ENCODE assay signal across 9 mouse cellular contexts in genomic region chr5:127592854-127593253, GRCm38 (mm10). TPM values are rescaled to one million over a fixed set of nuclear protein-coding genes. Genes with fewer than 3 reads are reported as not detected.
DNase-seq lines count a peak whose midpoint lies in the region; ATAC-seq and TF ChIP-seq lines count a peak whose summit lies in the region.
"Had no signal": no experiment of that assay in that cellular context is flagged by ENCODE, and none has a peak within 500 bp of the region (broad histone marks: within the 10 kb centered on the region; RNA-seq: fewer than 3 reads in every experiment).

No protein-coding gene starts in this region.

- no peaks in the 10 kb centered on the region for H3K4me1 ChIP-seq in liver, adult 2 months (ENCODE audit: control insufficient read depth, insufficient read depth, low read length)
- no peaks in the 10 kb centered on the region for H3K4me1 ChIP-seq in liver, embryonic 11.5 days (replicated peaks; ENCODE audit: control insufficient read depth, insufficient read depth, low read length)
- H3K4me1 ChIP-seq: midbrain, embryonic 12.5 days had no signal

- no peak overlapping the region for H3K4me3 ChIP-seq in liver, adult 2 months (ENCODE audit: insufficient read depth, low read depth, low read length)
- H3K4me3 ChIP-seq in liver, embryonic 11.5 days (ENCODE audit: low read depth, low read length) = no peak overlapping the region
- H3K4me3 ChIP-seq: midbrain, embryonic 12.5 days had no signal

- no peaks in the 10 kb centered on the region for H3K79me2 ChIP-seq in liver, adult 2 months (ENCODE audit: control insufficient read depth, insufficient read depth, low read length)

- H3K9me3 ChIP-seq in liver, embryonic 11.5 days (ENCODE audit: control insufficient read depth, low read length) = no peaks in the 10 kb centered on the region
- H3K9me3 ChIP-seq: midbrain, embryonic 12.5 days had no signal

- no peak overlapping the region for H3K9ac ChIP-seq in liver, adult 2 months (ENCODE audit: low read depth, low read length)
- H3K9ac ChIP-seq in liver, embryonic 11.5 days (ENCODE audit: low read depth, low read length) = no peak overlapping the region
- H3K9ac ChIP-seq: midbrain, embryonic 12.5 days had no signal

- no peak for ATAC-seq in liver, embryonic 11.5 days (replicated peaks; ENCODE audit: low FRiP score)
- no peak for ATAC-seq in inflammation-experienced regulatory T-cells, adult 6 months

- peak; percentile 17 for DNase-seq in embryo, embryonic 10 days (ENCODE audit: low spot score)
- no peak for DNase-seq in embryo, embryonic 9.5 days (ENCODE audit: extremely low spot score)
- DNase-seq in liver, adult 2 months (ENCODE audit: extremely low read depth, low read depth, low spot score) = peak; percentile 45
- no peak for DNase-seq in liver, embryonic 11.5 days (ENCODE audit: low spot score)
- peak; percentile 44 for DNase-seq in NIH3T3 (ENCODE audit: low read depth)
- DNase-seq in lung, postnatal 10 days = peak; percentile 41
- no peak for DNase-seq in spleen, adult 12 weeks (ENCODE audit: low spot score)

- 67% methylated on average over 6 of the region's 6 CpGs for WGBS in liver, adult 2 months
- 82% methylated on average over 6 of the region's 6 CpGs for WGBS in liver, embryonic 11.5 days

- no peaks in the 10 kb centered on the region for H3K27me3 ChIP-seq in liver, adult 2 months (ENCODE audit: control insufficient read depth, insufficient read depth, low read length)
- no peaks in the 10 kb centered on the region for H3K27me3 ChIP-seq in liver, embryonic 11.5 days (replicated peaks; ENCODE audit: control insufficient read depth, insufficient read depth, low read length)
- H3K27me3 ChIP-seq: midbrain, embryonic 12.5 days had no signal

- no peak overlapping the region for H3K27ac ChIP-seq in liver, adult 2 months (replicated peaks; ENCODE audit: insufficient read depth, low read depth, low read length)
- H3K27ac ChIP-seq in liver, embryonic 11.5 days (ENCODE audit: low read depth, low read length) = no peak overlapping the region
- H3K27ac ChIP-seq: midbrain, embryonic 12.5 days had no signal

- no peak for TF ChIP-seq POLR2A in liver, adult 2 months (IDR thresholded peaks at IDR 0.05; ENCODE audit: extremely low read depth, insufficient read depth, low read length)

- H3K36me3 ChIP-seq in liver, adult 2 months (ENCODE audit: control insufficient read depth, insufficient read depth, low read length) = peaks cover 47% of the 10 kb centered on the region
- peaks cover 26% of the 10 kb centered on the region for H3K36me3 ChIP-seq in liver, embryonic 11.5 days (ENCODE audit: control insufficient read depth, insufficient read depth, low read length)

- no peak overlapping the region for H3K4me2 ChIP-seq in liver, embryonic 11.5 days
- H3K4me2 ChIP-seq: midbrain, embryonic 12.5 days had no signal

- TF ChIP-seq CTCF in liver, adult 2 months (IDR thresholded peaks at IDR 0.05; ENCODE audit: low read depth, low read length) = peak; percentile 47

RNA-seq across cellular contexts. Expression of gene Glt1d1, which starts 39.2 kb away (rescaled TPM):
- 35.4 and 38.2 TPM in 2 replicates for total RNA-seq in liver, adult 2 months (2014; rRNA removed)
- 9.7 and 14.4 TPM in 2 replicates for polyA plus RNA-seq in liver, adult 2 months (2012; rRNA removed)
- polyA plus RNA-seq in liver, embryonic 11.5 days (2014; fragmentation: Nextera tagmentation; extraction: Ambion mirVana) = 0.10 and 0.67 TPM in 2 replicates
- polyA plus RNA-seq in inflammation-experienced regulatory T-cells, adult 6 months (2017; shearing (Covaris generic)) = not detected

RNA-seq across cellular contexts. Expression of gene Slc15a4, which starts 39.8 kb away (rescaled TPM):
- 46.7 and 51.9 TPM in 2 replicates for total RNA-seq in liver, adult 2 months (2014; rRNA removed)
- polyA plus RNA-seq in liver, adult 2 months (2012; rRNA removed) = 22.4 and 26.8 TPM in 2 replicates
- 17.6 and 20.1 TPM in 2 replicates for polyA plus RNA-seq in liver, embryonic 11.5 days (2014; fragmentation: Nextera tagmentation; extraction: Ambion mirVana)
- polyA plus RNA-seq in inflammation-experienced regulatory T-cells, adult 6 months (2017; shearing (Covaris generic)) = 1 to 10 TPM; 2.9 to 4.0 (median 3.4) TPM

Comparison
In these comparisons a context has a peak if more than half of its experiments do, and no peak if none do; other contexts are left out.
1. DNase-seq: peak in embryo, embryonic 10 days (single experiment), liver, adult 2 months (single experiment), NIH3T3 (single experiment) and lung, postnatal 10 days (single experiment); none in embryo, embryonic 9.5 days (single experiment), liver, embryonic 11.5 days (single experiment) and spleen, adult 12 weeks (single experiment).